Mouse (Mus musculus) heart, embryonic 16.5 days (tissue): ENCODE data around the gene Ryr3. TPM values are rescaled to one million over a fixed set of nuclear protein-coding genes. Genes with fewer than 3 reads are reported as not detected.

Source experiments
- ATAC-seq: fragments of 200-750 bp; cut with Nextera tagmentation; replicated peaks from 2 replicates; pipeline ENCODE4 v1.8.0; 2017; ENCODE audit warnings: moderate number of reproducible peaks; ENCODE audit not compliant: insufficient read depth, low FRiP score; ENCODE audit errors: extremely low read depth
- H3K27ac ChIP-seq: fragments of 300-500 bp; sonication (generic); 2 replicates; pipeline ENCODE4 v1.5.1; 2014; ENCODE audit warnings: mild to moderate bottlenecking, low read length, control low read depth, moderate library complexity
- H3K27me3 ChIP-seq: fragments of 300-500 bp; sonication (generic); 2 replicates; pipeline ENCODE4 v1.6.1; 2014; ENCODE audit warnings: low read length, mixed read lengths; ENCODE audit not compliant: control insufficient read depth, insufficient read depth
- H3K36me3 ChIP-seq: fragments of 300-500 bp; sonication (generic); 2 replicates; pipeline ENCODE4 v1.6.1; 2014; ENCODE audit not compliant: control insufficient read depth, insufficient read depth
- H3K4me1 ChIP-seq: fragments of 300-500 bp; sonication (generic); 2 replicates; pipeline ENCODE4 v1.6.1; 2014; ENCODE audit warnings: low read length, mixed read lengths; ENCODE audit not compliant: control insufficient read depth, insufficient read depth
- H3K4me2 ChIP-seq: fragments of 300-500 bp; sonication (generic); 2 replicates; pipeline ENCODE4 v1.6.1; 2014; ENCODE audit warnings: low read depth, mild to moderate bottlenecking, control low read depth, low read length
- H3K4me3 ChIP-seq: fragments of 300-500 bp; sonication (generic); 2 replicates; pipeline ENCODE4 v1.5.1; 2014; ENCODE audit warnings: mild to moderate bottlenecking, control low read depth, low read length
- H3K9ac ChIP-seq: fragments of 300-500 bp; sonication (generic); 2 replicates; pipeline ENCODE4 v1.6.1; 2014; ENCODE audit warnings: low read length, control low read depth
- H3K9me3 ChIP-seq: fragments of 300-500 bp; sonication (generic); replicated peaks from 2 replicates; pipeline ENCODE4 v1.6.1; 2016; ENCODE audit warnings: low read length; ENCODE audit not compliant: control insufficient read depth
- WGBS: fragments of 180-500 bp; shearing (Covaris S2); extraction: QIAGEN DNeasy Blood & Tissue Kit; methylation state at CpG from one replicate; pipeline ENCODE4 v1.1.7; 2014; 5-methylcytosine and 5-hydroxymethylcytosine counted together
- polyA plus RNA-seq: library from polyadenylated mRNA; unstranded; fragments of >200 nt; fragmentation: Nextera tagmentation; extraction: Ambion mirVana; gene quantifications from 2 replicates; pipeline ENCODE4 v1.2.1, GENCODE M21; 2015

Gene Ryr3
- polyA plus RNA-seq, 1 experiment from 2014 or later = 2.7 TPM

GRCm38 (mm10) chr2:112602487-112602886 is 614.4 kb downstream of the Ryr3 start:
- Histone ChIP-seq H3K4me1 (peaks cover 7% of the 10 kb centered on the region; the same call in 1 of the 2 replicates), H3K27ac (no peak overlapping the region), H3K27me3 (no peaks in the 10 kb centered on the region), H3K4me3 (no peak overlapping the region), H3K9ac (no peak overlapping the region), H3K9me3 (no peaks in the 10 kb centered on the region), H3K4me2 (no peak overlapping the region), H3K36me3 (no peaks in the 10 kb centered on the region)
- WGBS = 56% methylated on average over 8 of the region's 8 CpGs
- ATAC-seq = no peak

- Histone ChIP-seq H3K27me3 (no peaks in the 10 kb centered on the region), H3K9ac (no peak overlapping the region), H3K27ac (no peak overlapping the region), H3K4me1 (peaks cover 7% of the 10 kb centered on the region; the same call in 1 of the 2 replicates), H3K4me2 (no peak overlapping the region), H3K4me3 (no peak overlapping the region), H3K36me3 (no peaks in the 10 kb centered on the region), H3K9me3 (no peaks in the 10 kb centered on the region)
- WGBS = 65% methylated on average over 10 of the region's 10 CpGs
- ATAC-seq = no peak
Measured at GRCm38 (mm10) chr2:112600222-112600621, 616.7 kb downstream of the Ryr3 start.

- WGBS = 56% methylated on average over 1 of the region's 1 CpGs
- no peak overlapping the region for H3K4me3 ChIP-seq
- ATAC-seq = no peak
- no peak overlapping the region for H3K27ac ChIP-seq
- no peaks in the 10 kb centered on the region for H3K36me3 ChIP-seq
- H3K9ac ChIP-seq = no peak overlapping the region
- no peaks in the 10 kb centered on the region for H3K27me3 ChIP-seq
- H3K4me2 ChIP-seq = no peak overlapping the region
- H3K9me3 ChIP-seq = no peaks in the 10 kb centered on the region
- peaks cover 7% of the 10 kb centered on the region; the same call in 1 of the 2 replicates for H3K4me1 ChIP-seq
Measured at GRCm38 (mm10) chr2:112597064-112597463, 619.8 kb downstream of the Ryr3 start.

GRCm38 (mm10) chr2:112596415-112596814 is 620.5 kb downstream of the Ryr3 start:
- Histone ChIP-seq H3K9ac (no peak overlapping the region), H3K27me3 (no peaks in the 10 kb centered on the region), H3K4me1 (peaks cover 5% of the 10 kb centered on the region; the same call in 1 of the 2 replicates), H3K36me3 (no peaks in the 10 kb centered on the region), H3K4me2 (no peak overlapping the region), H3K27ac (no peak overlapping the region), H3K9me3 (no peaks in the 10 kb centered on the region), H3K4me3 (no peak overlapping the region)
- ATAC-seq = no peak
- WGBS = 73% methylated on average over 5 of the region's 5 CpGs

DNA sequence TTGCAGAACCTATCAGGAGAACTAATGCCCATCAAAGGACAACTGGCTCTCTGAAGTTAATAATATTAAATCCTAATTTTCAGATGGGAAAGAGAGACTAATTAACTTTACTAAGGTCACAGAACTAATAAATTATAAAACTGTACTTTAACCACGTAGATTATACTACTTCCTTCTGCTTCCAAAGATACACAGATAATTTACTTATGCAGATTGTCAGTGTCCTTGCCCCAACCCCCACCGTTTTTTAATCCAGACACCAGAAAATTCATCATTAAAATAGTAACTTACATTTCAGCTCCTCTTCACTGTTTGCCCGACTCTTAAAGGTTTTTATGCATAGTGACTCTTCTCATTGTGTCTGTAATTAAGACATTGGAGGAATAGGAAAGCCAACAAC is 621.1 kb downstream of the Ryr3 start:
- H3K27ac ChIP-seq = no peak overlapping the region
- WGBS = 75% methylated on average over 3 of the region's 3 CpGs
- no peak overlapping the region for H3K9ac ChIP-seq
- no peak overlapping the region for H3K4me3 ChIP-seq
- H3K4me1 ChIP-seq = no peaks in the 10 kb centered on the region
- no peak for ATAC-seq
- H3K27me3 ChIP-seq = no peaks in the 10 kb centered on the region
- no peak overlapping the region for H3K4me2 ChIP-seq
- no peaks in the 10 kb centered on the region for H3K36me3 ChIP-seq
- no peaks in the 10 kb centered on the region for H3K9me3 ChIP-seq

- H3K4me1 ChIP-seq = no peaks in the 10 kb centered on the region
- no peak overlapping the region for H3K27ac ChIP-seq
- ATAC-seq = no peak
- no peaks in the 10 kb centered on the region for H3K36me3 ChIP-seq
- no peak overlapping the region for H3K4me3 ChIP-seq
- 91% methylated on average over 2 of the region's 2 CpGs for WGBS
- no peak overlapping the region for H3K4me2 ChIP-seq
- H3K9me3 ChIP-seq = no peaks in the 10 kb centered on the region
- H3K27me3 ChIP-seq = no peaks in the 10 kb centered on the region
- no peak overlapping the region for H3K9ac ChIP-seq
Measured at GRCm38 (mm10) chr2:112593781-112594180, 623.1 kb downstream of the Ryr3 start.

GRCm38 (mm10) chr2:112593322-112593721 is 623.6 kb downstream of the Ryr3 start:
- Histone ChIP-seq H3K9me3 (no peaks in the 10 kb centered on the region), H3K36me3 (no peaks in the 10 kb centered on the region), H3K4me2 (no peak overlapping the region), H3K27ac (no peak overlapping the region), H3K9ac (no peak overlapping the region), H3K4me1 (no peaks in the 10 kb centered on the region), H3K4me3 (no peak overlapping the region), H3K27me3 (no peaks in the 10 kb centered on the region)
- 62% methylated on average over 2 of the region's 2 CpGs for WGBS
- no peak for ATAC-seq

- Histone ChIP-seq H3K27ac (no peak overlapping the region), H3K4me1 (no peaks in the 10 kb centered on the region), H3K4me3 (no peak overlapping the region), H3K9ac (no peak overlapping the region), H3K4me2 (no peak overlapping the region), H3K36me3 (no peaks in the 10 kb centered on the region), H3K9me3 (no peaks in the 10 kb centered on the region), H3K27me3 (no peaks in the 10 kb centered on the region)
- ATAC-seq = no peak
- WGBS = 61% methylated on average over 6 of the region's 6 CpGs
Measured at GRCm38 (mm10) chr2:112591451-112591871, 625.4 kb downstream of the Ryr3 start.

- no peak overlapping the region for H3K4me2 ChIP-seq
- no peaks in the 10 kb centered on the region for H3K4me1 ChIP-seq
- H3K27me3 ChIP-seq = no peaks in the 10 kb centered on the region
- H3K36me3 ChIP-seq = no peaks in the 10 kb centered on the region
- H3K9me3 ChIP-seq = no peaks in the 10 kb centered on the region
- H3K9ac ChIP-seq = no peak overlapping the region
- no peak overlapping the region for H3K27ac ChIP-seq
- WGBS = 75% methylated on average over 7 of the region's 7 CpGs
- ATAC-seq = no peak
- H3K4me3 ChIP-seq = no peak overlapping the region
Measured at GRCm38 (mm10) chr2:112590985-112591384, 625.9 kb downstream of the Ryr3 start.
